Mouse (Mus musculus): Measurements from ENCODE around the gene Zfp536.

Zfp536 gene

DNA sequence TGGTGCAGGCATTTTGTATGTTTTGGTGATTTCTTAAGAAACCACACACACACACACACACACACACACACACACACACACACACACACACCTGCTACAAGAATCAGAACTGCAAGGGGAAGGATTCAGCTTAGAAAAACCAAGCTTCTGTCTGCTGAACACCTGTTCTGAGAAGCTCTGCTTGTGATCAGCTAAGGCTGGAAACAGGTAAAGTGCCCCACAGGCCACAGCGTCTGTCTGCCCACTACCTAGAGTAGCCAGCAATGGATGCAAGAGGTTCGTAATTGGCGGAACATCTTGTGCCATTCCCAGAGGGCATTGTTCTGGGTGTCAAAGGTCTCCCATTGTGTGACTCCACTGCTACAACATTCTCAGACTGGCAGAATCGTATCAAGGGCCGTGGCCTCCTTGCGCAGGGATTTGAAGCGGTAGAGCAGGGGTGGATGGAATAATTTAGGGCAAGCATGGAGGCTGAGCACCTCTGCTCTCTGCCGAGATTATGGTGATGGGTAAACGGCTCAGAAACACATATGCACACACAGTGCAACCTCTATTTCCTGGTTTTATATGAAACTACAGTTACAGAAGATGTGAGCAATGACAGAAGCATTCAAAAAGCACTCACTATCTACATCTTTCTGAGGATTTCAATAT, 170.4 kb downstream of the Zfp536 start:
- no peak for DNase-seq

DNA sequence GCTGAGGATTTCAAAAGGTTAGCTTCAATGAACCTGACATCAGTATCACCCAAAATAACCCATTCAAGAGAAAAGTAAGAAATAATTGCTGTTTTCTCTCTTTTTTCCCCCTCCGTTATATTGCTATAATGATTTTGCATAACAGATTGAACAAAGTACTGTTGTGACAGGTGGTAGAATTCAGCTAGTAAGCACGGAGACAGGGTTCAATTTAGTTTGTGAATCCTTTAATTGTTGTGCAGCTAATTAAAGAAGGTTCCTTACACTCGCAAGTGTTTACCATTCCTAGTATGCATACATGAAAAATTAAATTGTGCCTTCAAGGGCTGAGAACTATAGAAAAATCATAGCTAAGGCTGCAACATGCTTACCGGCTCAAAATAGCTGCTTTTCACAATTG, 173.1 kb downstream of the Zfp536 start:
- no peak for DNase-seq

DNA sequence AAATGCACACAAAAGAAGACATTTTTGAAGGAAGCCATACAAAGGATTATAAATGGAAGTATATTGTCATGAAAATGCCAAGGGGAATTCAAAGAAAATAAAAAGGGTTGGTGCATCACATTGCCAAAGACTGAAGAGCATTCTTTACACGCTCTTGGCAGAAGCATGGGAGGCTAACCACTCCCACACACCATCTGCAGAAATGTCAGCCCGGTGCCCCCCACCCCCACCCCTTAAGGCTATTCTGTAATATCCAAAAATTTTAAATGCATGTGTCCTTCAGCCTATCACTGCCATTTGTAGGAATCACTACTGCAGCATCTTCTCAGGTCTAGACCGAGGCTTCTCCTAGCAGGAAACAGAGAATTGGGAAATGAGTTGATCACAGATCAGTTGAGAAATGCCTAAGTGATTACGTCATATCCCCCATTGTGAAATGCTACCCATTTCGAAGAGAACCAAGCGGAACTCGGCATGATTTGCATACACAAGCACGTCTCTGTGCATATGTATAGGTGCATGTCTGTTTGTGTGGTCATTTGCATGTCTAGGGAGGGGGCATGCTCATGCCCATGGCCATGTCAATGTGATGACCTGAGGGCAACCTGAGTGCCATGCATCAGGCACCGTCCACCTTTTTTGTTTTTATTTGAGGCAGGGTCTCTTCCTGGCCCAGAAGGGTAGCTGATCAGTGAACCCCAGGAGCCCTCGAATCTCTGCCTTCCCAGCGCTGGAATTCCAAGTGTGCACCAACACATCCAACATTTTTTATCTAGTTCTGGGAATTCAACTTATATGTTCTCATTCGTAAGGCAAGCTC, 179.0 kb downstream of the Zfp536 start:
- DNase-seq: no peak

DNA sequence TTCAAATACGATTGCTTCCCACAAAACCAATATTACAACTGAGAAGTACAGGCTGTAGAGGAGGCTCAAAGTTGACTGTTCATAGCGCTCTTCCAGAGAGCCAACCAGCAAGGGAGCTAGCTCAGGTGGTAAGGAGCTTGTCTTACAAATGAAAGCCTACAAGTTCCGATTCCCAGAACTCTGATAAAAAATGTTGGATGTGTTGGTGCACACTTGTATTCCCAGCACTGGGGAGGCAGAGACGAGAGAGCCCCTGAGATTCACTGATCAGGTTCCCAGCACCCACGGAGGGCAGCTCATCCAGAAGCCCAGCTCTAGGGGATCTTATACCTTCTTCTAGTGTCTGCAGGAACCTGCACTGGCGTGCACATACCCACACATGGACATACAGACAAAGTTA, 179.9 kb downstream of the Zfp536 start:
- DNase-seq: no peak

DNA sequence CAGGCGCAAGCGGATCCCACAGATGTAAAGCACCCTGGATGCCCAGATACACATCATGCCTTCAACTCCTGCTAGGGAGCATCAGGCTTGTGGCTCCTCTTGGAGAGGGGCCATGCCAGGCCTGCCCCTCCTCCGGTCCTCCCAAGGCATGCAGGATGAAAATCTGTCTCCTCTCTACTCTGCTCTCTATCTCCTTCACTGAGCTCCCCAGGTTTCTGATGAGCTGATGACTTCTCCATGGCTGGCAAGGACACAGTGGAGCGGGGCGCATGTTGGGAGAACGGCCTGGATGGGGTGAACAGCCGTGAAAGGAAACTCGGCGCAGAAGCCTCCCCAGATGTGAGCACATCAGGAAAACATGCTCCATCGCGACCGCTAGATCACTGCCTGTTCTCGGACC, 186.7 kb downstream of the Zfp536 start:
- DNase-seq: no peak

DNA sequence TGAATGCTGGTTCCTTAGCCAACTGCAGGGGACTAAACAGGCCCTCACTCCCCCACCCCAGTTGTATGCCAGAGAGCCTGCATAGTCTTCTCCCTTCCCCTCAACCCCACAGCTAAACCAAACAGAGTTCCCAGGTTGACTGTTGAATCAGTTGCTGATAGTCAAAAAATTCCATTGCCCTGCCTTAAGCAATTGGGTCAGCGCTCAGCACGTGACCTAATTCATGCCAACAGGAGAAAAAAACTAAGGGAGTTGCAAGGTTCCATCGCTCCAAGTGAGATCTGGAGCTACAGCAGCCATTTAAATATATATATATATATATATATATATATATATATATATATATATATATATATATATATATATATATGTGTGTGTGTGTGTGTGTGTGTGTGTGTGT, 192.2 kb downstream of the Zfp536 start:
- no peak for DNase-seq

DNA sequence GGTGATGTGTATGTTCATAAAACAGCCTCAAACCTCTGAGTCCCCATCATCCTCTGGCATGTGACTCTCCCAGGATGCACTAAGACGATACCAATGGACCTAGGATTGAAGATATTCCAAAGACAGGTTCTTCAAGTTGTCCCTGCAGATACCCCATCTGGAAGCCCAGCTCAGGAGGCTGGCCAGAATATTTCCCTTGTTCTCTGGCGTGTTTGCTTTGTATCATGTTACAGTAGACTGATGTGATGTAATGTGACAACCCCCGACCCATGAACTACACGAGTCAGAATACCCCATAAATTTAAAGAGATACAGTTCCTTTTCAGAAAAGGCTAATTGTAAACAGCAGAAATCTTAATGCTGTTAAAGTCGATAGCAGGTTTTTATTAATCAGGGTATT, 192.9 kb downstream of the Zfp536 start:
- DNase-seq: no peak

DNA sequence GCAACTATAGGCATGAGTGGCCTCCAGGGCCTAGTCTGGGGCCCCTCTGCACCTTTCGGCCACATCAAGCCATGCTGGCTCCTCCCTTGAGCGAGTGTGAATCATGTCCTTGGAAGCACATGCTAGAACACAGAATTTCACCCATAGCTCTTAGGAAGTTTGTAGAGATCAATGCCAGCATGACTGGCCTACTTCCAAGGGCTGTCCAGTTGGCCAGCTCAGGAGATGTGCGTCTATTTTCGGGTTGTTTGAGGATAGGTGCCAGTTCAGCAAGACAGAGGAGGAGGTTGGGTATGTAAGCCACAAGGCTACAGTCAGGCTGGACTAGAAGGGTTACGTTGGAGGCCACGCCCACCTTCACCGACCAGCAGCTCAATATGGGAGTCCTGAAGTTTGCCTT, 201.4 kb downstream of the Zfp536 start:
- no peak for DNase-seq

DNA sequence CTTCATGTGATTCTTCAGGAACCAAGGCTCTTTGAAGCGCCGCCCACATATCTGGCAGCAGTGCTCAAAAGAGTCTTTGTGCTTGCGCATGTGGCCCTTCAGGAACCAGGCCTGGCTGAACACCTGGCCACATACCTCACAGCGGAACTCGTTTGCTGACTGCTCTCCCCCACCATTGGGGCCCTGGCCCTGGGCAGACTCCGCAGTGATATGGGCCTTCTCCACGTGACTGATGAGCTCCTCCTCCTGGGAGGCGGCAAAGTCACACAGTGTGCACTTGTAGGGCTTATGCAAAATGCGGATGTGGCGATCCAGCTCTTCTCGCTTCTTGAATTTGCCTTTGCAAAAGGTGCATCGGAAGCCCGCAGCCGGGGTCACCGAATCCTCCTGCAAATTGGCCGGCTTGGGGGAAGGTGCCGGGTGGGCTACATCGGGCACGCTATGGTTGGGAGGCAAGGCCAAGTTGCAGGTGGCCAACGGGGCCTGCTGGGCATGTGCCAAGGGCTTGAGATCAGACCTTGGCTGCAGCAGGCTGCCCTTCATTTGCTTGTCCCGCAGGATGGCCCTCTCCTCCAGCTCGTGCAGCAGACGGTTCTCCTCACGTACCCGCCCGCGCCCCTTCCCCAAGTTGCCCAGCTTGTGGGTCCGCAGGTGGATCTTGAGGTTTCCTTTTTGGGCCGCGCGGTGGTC, 204.5 kb downstream of the Zfp536 start:
- DNase-seq: no peak

DNA sequence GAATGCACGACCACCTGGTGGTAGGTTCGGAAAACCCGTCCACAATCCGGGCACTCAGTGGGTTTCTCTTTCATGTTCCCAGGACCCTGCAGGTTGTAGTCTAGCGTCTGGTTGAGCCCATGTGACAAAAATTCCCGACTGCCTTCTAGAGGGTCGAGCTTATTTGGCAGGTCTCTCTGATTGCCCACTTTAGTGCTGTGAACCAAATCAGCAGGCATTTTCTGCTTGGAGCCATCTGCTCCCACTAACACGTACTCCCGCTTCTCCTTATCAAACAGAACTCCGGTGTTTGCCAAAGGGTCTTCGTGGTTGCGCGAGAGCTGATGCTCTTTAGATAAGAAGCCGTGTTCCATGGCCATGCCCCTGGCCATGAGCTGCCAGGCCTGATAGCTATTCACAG, 205.4 kb downstream of the Zfp536 start:
- no peak for DNase-seq

DNA sequence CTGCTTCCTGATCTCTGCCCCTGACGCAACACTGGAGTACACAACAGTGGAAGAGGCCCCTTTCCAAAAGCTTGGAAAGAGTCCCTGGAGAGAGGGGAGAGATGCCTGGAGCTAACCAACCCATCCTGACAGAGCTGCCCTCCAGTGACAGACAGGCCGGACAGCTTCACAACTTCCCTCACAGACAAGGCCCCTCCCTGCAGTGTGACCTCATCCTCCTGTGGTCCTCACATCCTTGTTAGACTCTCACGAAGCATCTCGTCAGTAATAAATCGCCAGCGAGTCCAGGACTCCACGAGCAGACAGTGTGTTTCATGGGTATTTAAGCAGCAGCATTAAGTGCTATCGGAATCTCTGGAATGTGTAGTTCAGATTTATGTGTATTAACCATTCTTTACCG, 207.4 kb downstream of the Zfp536 start:
- no peak for DNase-seq

DNA sequence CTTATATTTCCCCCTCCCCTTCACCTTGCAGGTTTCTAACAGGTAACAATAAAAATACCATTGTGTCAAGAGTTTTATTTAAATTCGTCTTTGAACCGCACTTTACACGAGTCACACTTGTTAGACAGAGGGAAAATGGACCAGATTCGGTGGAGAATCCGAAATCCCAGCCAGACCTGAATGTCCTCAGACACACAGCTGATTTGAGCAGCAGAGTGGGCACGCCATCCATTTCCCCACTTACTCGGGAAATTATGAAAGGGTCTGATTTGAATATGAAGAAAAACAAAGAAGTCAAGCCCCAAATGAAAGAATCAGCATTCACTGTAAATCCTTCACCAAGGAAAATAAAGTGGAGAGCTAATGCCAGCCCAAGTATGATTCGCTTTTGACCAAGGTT, 208.1 kb downstream of the Zfp536 start:
- DNase-seq: no peak

DNA sequence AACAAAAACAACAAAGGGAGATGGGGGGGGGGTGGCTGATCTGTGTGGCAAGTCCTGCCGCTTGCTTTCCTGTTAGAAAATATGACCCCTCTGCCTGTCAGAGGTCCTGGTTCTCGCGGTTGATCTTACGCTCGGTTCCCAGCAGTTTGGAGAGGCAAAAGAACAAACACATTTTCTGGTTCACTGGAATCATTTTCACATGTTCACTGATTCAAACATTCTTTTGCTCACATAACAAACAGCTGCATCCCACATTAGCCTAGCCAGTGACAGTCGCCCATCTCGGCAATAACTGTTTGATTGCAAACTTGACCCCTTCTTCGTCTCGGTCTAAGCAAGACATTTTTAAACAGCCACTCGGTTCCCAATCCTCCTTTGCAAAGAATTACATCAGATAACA, 208.8 kb downstream of the Zfp536 start:
- no peak for DNase-seq

DNA sequence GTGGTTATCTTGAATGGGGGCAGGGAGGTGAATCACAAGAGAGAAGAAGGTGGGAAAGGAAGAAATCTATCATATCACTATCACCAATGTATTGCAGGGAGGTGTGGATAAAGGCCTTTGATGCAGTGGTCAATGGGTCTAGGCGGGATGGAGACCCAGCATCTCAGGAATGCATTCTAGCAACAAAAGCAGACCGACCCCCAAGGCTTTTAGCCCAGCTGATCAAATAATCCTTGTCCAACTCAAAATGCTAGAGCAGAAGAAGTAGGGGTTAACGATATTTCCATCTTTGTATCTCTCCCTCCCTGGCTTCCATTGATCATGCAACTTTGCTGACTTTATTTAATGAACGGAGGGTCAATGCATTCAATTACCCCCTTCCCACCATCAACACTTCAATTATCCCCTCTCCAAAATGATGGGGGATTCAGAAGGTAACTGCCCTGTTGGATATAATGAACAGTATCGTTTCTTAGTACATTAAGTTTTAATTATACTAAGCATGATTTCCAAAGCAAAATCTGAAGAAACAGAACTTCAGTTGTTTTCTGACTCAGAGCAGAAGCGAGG, 209.5 kb downstream of the Zfp536 start:
- DNase-seq: no peak

DNA sequence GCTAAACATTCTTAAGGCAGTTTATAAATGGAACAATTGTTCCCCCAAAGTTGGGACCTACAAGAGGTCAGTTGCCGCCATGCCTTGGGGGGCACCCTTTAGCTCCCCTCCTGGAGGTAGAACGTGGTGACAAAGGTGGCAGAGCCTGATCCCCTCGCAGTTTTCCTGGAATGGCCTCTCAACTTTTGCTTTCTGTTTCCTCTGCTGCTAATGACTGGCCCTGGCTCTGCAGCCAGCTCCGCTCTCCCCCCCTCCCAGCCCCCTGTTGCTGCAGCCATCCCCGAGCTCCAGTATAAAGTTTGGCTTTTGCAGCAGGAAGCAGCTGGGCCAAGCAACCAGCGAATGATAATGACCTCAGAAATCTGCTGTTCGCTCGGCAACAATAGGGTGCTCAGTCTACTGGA, 210.3 kb downstream of the Zfp536 start:
- DNase-seq: peak; percentile 33 to 63

DNA sequence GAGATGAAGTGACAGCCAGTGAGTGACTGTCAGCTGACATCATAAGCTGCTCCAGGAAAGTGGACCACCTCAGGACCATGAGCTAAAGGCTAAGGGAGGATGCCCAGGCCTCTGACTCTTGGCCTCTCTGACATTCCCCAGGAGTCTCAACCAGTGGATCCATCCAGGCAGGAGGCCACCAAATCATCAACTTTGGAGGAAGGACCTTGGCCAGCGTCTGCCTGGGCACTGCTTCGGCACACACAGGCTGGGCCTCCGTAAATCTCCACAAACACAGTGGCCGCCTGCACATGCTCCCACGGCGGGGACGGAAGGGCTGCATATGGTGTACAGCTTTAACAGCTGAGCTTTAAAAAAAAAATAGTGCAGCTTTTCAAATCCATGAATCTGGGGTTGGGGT, 210.9 kb downstream of the Zfp536 start:
- no peak for DNase-seq

DNA sequence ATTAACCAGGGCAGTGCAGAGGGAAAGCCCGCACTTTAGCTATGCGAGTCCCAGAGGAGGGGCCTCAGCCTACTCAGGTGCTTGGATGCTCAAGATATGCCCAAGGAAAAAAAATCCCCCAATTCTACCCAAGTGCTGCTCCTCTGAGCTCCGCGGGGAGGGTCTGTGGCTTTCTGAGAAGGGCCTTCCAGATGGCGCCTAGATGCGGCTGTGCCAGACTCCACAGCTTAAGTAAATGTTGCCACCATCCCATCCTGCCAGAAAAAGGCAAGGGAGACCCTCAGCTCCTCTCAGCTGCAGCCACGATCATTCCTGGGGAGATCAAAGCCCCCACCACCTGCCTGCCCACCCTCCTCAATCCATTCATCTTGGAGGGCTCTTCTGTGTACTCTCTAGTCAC, 212.9 kb downstream of the Zfp536 start:
- DNase-seq: no peak

DNA sequence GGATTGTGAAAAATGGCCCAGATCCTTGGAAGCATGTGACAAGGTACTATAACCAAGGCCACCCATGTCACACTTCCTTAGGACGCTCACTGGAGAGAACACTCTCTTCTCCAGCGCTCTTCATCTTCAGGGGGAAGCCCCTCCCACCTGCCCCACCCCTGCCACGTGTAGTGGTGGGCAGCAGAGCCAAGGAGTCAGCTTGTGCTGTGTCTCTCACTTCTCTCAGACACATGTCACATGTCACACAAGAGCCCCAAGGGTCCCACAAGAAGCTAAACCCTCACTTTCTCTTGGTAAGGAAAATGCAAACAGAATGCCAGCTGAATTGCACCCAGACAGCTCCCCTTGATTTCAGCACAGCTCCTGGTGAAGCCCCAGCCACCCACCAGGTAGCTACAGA, 213.6 kb downstream of the Zfp536 start:
- no peak for DNase-seq

DNA sequence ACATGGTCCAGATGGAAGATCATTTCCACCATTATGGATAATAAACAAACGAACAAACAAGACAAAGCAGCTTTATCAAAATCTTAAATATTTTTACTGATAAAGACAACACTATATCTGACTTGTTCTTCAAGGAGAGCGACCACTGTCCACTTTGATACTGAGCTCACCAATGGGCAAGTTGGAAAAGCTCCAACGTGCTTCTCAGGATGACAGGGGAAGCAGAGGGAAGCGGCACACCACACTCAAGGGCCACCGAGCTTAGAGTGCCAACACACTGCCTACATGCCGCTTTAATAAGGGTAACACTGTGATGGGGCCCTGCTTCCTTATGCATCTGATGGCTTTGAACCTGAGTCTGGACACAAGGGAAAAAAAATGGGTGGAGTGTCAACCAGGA, 214.1 kb downstream of the Zfp536 start:
- DNase-seq: no peak

DNA sequence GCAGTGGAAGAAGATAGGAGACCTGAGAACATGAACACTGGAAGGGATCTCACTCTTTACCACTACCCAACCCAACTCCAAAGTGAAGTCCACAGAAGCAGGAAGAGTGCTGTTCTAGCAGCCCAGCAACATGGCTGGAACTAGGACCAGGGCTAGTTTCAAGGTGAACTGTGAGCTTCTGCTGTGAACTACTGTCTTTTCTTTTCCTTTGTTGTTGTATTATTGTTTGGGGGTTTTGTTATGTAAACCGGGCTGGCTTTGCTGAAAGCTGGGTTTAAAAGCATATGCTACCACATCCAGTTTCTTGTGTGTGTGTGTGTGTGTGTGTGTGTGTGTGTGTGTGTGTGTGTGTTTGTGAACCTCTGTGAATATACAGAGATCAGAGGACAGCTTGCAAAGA, 216.6 kb downstream of the Zfp536 start:
- no peak for DNase-seq

DNA sequence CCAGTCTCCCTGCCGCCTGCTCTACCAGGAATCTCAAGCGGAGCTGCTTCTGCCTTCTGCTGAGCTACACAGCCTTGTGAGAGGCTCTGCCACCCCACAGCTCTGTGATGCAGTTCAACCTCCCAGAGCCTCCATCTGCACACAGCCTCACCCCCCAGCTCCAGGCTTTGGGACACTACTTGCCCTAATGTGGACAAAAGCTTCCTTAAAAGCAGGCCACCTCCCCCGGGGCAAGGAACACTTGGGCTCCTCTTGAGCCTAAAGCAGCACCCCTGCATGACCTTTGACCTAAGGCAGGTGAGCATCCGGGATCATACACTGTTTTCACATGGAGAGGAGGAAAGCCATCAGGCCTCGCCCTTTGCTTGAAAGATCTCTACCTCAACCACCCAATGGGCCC, 219.0 kb downstream of the Zfp536 start:
- no peak for DNase-seq

DNA sequence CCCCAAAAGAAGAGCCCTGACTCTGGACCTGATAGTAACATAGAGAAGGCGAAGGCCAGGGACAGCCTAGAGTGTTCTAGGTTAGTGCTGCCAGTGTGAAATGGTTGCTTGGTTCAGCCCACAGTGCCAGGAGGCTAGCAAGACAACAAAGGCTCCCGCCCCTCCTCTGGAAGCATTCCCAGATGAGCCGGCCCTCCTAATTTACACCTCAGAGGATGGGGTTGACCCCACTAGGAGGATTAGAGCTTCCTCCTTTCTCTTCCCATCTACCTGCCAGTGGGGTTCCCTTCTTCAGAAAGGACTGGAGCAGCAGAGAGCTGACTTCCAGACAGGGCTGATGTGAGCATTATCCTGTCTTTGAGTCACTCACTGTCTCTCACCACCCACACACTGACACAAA, 219.8 kb downstream of the Zfp536 start:
- DNase-seq: no peak

DNA sequence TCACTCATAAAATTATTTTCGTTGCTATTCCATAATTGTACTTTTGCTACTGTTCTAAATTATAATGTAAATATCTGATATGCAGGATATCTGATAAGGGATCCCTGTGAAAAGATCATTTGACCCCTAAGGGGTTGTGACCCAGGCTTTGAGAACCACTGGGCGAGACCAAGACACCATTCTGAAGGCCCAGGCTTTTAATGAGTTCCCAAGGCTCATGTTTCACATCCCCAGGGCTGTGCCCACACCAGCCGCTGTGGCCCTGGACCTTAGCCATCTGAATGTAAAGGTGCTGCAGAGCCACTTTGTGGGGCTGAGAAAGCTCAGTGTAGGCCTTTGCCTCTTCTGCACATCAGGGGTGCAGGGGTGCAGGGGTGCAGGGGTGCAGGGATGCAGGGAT, 221.1 kb downstream of the Zfp536 start:
- DNase-seq: no peak

DNA sequence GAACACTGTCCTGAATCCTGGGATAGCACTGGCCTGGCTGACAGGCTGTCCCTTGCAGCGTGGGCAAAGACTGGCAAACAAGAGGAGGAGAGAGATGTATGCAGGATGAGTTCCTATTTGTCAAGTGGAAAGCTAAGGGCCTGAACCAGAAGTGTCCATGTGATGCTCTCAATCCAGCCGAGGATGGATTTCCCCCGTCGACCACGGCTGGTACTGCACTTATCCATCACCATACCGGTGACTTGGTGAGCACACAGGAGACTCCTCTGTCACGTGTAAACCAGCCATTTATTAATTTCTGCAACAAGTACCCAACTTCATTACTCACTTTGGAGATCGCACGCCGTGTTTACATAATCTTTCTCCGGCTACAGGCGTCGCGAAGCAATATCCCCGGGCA, 224.6 kb downstream of the Zfp536 start:
- no peak for DNase-seq
